Mouse (Mus musculus) lung, postnatal 4 days (tissue): ENCODE data around the gene Erp27.

ENCODE experiments used
- DNase-seq, 2 experiments: peaks; one replicate each; pipeline ENCODE4 v3.0.0; 2021

Erp27 gene

DNA sequence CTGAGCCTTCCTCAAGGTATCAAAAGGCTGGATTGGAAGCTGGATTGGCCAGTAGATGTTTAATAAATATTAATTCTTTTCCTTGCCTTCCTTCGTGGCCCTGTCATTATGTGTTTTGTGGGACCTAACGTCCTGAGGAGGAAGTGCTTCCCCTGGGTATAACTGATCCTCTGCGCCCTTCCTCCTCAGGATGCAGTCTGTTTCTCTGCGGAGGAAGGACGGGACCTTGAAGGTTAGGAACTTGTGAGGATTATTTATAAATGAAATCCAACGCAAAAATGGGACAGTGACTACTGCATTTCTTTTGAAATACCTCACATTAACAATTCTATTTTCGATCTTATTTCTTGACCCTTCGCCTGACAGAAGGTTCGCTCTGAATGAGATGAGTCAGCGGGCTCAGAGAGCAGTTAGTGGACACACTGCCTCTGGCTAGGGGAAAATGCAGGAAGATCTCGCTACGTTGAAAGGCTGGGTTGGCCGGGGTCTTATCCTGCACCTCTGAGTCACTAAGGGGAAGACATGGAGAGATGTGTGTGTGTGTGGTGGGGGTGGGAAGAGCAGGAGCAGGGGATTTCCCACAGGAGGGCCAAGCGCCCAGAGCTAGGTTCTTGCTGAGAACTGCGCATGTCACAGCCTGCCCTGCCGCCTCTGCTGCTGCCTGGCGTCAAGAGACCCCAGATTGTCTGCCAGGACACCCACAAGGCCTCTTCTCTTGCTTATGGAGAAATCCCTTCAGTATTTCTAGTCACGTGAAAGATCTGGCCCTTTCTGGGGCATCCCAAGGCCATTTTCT is 16.5 kb upstream of the Erp27 start:
- DNase-seq, result peak in 1 of 2 experiments; percentile 22

DNA sequence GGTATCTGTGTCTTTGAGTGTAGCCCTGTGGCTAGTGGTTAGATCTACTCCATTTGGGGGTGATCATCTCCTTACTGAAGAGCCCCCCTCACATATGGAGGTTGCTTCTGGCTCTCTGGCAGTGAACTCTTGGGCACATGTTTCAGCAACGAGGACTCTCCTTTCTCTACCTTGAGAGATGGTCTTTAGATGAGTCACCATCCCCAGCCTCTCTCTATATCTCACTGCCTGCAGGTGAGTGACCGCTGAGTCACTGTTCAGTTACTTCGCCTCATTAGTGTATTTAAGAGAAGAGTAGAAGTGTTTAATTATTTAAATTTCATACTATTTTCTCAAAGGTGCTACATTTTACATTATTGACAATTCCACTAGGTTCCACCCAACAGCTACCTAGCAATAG is 15.1 kb upstream of the Erp27 start:
- DNase-seq, result no peak

DNA sequence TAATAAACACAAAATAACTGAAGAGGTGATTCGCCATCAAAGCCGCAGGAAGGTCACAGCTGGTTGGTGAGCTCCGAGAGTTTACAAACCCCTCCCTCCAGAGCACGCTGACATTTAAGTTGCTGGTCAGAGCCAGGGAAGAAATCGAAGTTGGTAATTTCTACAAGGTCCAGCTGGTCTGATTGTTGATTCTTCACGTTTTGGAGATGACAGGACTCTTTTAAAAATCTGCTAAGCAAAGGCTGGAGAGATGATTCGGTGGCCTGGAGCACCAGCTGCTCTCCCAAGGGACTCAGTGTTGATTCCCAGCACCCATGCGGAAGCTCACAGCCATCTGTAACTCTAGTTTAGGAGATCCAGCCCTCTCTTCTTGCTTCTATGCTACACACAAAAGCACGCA is 14.4 kb upstream of the Erp27 start:
- no peak for DNase-seq

GRCm38 (mm10) chr6:136935233-136935632 is 13.3 kb upstream of the Erp27 start:
- no peak for DNase-seq

DNA sequence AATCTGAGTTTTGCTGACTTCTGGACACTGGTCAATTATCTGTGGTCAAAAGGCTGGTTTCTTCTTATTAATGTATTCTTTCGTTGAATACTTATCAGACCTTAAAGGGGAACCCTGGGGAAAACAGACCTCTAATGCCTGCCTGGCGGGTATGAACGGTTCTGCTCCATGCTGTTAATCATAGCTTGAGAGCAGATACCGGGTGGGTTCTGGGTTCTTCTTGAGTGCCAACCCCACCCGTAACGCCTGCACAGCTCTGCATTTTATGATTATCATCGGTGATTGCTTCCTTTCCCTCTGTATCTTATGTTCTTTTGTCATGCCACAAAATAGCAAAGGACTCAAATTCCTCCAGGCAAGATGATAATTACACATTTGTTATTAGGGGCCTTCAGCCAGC is 12.1 kb upstream of the Erp27 start:
- DNase-seq, result no peak

- no peak for DNase-seq
Observed at GRCm38 (mm10) chr6:136931246-136931645, 9.3 kb upstream of the Erp27 start.

- peak; percentile 70 to 76 for DNase-seq
Observed at GRCm38 (mm10) chr6:136930677-136931076, 8.7 kb upstream of the Erp27 start.

- no peak for DNase-seq
Observed at GRCm38 (mm10) chr6:136927626-136928025, 5.6 kb upstream of the Erp27 start.

- no peak for DNase-seq
Observed at GRCm38 (mm10) chr6:136925049-136925448, 3.1 kb upstream of the Erp27 start.

DNA sequence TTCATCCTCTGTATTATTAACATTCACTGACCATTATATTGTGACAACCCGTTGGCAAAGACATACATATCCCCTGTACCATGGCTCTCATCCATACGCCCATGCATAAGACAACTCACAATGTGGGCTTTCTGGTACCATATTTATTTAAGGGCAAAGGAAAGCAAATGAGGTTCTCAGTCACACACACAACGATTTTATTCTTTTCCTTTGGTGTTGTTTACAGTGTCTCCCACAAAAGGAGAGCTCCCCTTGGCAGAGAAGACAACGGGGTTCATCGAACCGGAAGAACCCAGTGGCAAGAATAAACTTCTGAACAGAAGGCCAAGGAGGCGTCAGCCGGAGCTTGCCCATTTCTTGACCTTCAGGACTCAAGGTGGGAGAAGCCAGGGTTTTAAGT is 1.6 kb upstream of the Erp27 start, which contains the start of gene Pde6h:
Pde6h (plus strand) TSS at position 301 of the 400 bp plus-strand sequence.
- DNase-seq, result no peak

GRCm38 (mm10) chr6:136922871-136923270 is 891 bp upstream of the Erp27 start:
- no peak for DNase-seq

GRCm38 (mm10) chr6:136921601-136922000 is 379 bp downstream of the Erp27 start:
- DNase-seq, result no peak

- DNase-seq, result peak; percentile 43 to 83
Observed at GRCm38 (mm10) chr6:136920320-136921257, 1.4 kb downstream of the Erp27 start.

- DNase-seq, result no peak
Observed at GRCm38 (mm10) chr6:136917885-136918284, 4.1 kb downstream of the Erp27 start.

DNA sequence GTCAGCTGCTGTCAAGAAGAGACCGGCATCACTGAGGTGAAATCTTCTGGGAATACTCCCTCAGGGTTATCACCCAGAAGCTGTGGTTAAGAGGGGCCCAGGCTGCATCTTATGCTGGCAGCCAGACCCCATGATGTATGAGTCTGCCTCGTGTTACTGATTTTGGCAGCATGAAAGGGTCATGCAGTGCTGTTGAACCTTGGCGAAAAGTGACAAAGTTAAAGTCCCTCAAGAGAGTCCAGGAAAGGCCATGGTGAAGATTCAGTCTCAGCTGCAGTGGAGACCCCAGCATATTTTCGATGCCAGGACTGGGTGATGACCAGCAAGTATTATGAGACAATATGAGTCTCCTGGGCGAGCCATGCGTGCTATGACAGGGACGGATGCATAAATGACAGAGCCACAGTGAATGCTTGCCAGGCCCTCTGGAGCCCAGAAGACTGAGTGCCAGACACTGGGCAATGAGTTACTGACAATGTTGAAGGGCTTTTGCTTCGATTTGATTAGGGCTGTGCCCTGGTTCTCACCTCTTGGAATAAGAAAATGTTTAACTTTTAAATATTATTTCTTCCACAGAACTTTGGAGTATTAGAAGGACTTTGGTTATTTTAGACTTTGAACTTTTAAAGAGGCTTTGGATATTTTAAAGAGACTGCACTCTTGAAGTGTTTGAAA is 6.1 kb downstream of the Erp27 start:
- no peak for DNase-seq

DNA sequence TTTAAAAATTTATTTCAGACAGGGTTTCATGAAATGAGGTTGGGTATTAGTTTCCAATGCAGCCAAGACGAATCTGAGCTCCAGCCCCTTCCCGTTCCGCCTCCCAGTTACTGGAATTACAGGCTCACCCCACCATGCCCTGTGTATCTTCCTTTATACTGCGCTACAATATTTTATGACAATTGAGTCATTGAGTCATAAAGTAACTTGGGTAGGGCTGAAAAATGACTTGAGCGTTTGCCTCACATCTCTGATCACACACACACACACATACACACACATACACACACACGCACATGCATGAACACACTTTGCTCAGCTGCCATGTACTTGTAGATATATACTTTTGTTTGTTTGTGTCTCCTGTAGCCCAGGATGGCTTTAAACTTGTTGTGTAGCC is 7.7 kb downstream of the Erp27 start:
- no peak for DNase-seq

GRCm38 (mm10) chr6:136913384-136914126 is 8.4 kb downstream of the Erp27 start:
- DNase-seq, result peak; percentile 35 to 72

DNA sequence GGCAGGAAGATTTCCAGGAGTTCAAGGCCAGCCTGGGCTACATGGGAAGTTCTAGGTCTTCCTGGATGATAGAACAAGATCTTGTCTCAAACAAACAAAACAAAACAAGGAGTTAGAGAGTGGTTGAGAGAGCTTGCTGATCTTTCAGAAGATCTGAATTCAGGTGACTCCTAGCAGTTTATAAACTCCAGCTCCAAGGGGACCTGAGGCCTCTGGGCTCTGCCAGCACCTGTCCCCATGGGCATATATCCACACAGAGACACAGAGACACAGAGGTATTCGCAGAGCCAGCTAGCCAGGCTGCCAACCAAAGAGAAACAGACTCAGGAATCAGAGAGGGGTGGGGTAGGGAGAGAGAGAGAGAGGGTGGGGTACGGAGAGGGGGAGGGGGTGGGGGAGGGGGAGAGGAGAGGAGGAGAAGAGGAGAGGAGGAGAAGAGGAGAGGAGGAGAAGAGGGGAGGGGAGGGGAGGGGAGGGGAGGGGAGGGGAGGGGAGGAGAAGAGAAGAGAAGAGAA is 9.2 kb downstream of the Erp27 start:
- DNase-seq, result no peak

GRCm38 (mm10) chr6:136910247-136910890 is 11.6 kb downstream of the Erp27 start:
- peak; percentile 52 to 81 for DNase-seq

- no peak for DNase-seq
Observed at GRCm38 (mm10) chr6:136906937-136907293, 15.1 kb downstream of the Erp27 start.

GRCm38 (mm10) chr6:136906283-136906936 is 15.6 kb downstream of the Erp27 start:
- DNase-seq, result no peak
